Mouse (Mus musculus) thymus, adult 2 months (tissue): ENCODE measurements around the gene 1700001F09Rik.
"Not testable (repeated sequence)": the region's sequence is repeated elsewhere in the genome, so short reads cannot be mapped to it uniquely, and the experiment has no call there.

Source experiments
- CTCF ChIP-seq: fragments of 200-500 bp; IDR thresholded peaks from 2 replicates; pipeline ENCODE4 v1.5.1; 2012; ENCODE audit warnings: mild to moderate bottlenecking, control low read depth, low read length, moderate library complexity, borderline replicate concordance; ENCODE audit not compliant: control insufficient read depth, poor library complexity, insufficient read depth; ENCODE audit errors: extremely low read depth
- POLR2A ChIP-seq: fragments of 200-500 bp; IDR thresholded peaks from 2 replicates; pipeline ENCODE4 v1.6.1; 2012; ENCODE audit warnings: mild to moderate bottlenecking, low read length, control low read depth, moderate library complexity; ENCODE audit not compliant: control insufficient read depth, poor library complexity, insufficient read depth; ENCODE audit errors: extremely low read depth

DNA sequence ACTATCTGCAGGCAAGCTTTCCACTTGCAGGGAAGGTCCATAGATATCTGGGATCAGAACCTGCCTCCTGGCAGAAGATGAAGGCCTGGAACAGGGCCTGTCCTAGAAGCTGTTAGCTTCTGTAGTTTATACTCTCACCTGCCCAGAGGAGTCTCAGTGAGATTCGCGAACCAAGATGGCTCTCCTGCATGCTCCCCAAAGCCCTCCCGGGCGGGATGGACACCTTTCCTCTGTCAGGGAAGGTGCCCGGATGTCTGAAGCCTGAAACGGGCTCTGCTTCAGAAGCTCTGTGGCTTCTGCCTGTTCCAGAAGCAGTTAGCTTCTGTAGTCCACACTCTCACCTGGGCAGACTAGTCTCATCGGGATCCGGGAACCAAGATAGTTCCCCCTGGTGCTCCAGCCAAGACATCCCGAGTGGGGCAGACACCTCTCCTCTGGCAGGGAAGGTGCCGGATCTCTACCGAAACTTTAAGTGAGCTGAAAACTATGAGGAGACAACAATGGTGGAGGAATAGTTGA is 16.2 kb downstream of the 1700001F09Rik start:
- TF ChIP-seq POLR2A, CTCF: not testable (repeated sequence)
